Mouse (Mus musculus): ENCODE measurements around the gene Clrn3.

DNA sequence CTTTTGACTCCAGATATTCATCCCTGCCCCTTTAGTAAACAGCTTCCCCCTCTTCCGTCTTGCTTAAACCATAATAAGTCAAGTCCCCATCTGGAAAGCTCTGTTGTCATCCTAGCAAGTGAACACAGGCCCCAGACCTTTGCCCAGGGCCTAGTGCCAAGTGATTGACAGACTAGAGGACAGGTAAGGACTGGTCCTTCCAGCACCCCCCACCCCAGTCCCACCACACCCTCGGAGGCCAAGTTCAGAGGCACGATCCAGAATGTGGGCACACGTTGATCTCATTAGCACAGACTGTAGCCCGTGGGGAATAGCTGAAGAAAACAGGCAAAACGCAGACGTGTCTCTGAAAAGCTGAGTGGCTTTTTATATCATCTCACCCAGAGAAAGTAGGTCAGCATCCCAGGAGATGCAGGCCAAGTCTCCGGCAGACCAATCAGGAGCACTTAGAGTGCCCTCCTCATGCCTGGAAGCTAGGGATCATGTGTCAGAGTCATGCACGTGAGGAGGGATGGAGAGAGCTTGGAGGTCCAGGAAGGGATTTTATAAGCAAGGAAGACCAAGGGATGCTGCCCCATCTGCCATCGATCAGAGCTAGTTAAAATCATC is 43.6 kb upstream of the Clrn3 start:
- TF ChIP-seq POLR2A (IDR thresholded peaks at IDR 0.05; ENCODE audit: control insufficient read depth, extremely low read depth, insufficient read depth, low read length, poor library complexity) (no peak), CTCF (IDR thresholded peaks at IDR 0.05; ENCODE audit: borderline replicate concordance, control insufficient read depth, extremely low read depth, insufficient read depth, low read length, poor library complexity) (no peak)
